12 mouse cellular contexts compared by ENCODE assay signal in genomic region chr19:34876676-34877075, GRCm38 (mm10). TPM values are rescaled to one million over a fixed set of nuclear protein-coding genes. Genes with fewer than 3 reads are reported as not detected.
DNase-seq lines count a peak whose midpoint lies in the region; ATAC-seq lines count a peak whose summit lies in the region.
"Had no signal": no experiment of that assay in that cellular context is flagged by ENCODE, and none has a peak within 500 bp of the region (broad histone marks: within the 10 kb centered on the region; RNA-seq: fewer than 3 reads in every experiment).

No protein-coding gene starts in this region.

- no peak overlapping the region for H3K27ac ChIP-seq in heart, embryonic 10.5 days
- H3K27ac ChIP-seq in lung, embryonic 15.5 days, result no peak overlapping the region
- no peak overlapping the region for H3K27ac ChIP-seq in hindbrain, embryonic 16.5 days (ENCODE audit: low read depth, low read length)
- 0 out of 2 replicates have a peak overlapping the region, but pooled peaks have one; percentile 20 for H3K27ac ChIP-seq in liver, embryonic 15.5 days (replicated peaks)

- H3K4me2 ChIP-seq in lung, embryonic 15.5 days, result peak overlapping the region; percentile 29
- H3K4me2 ChIP-seq in hindbrain, embryonic 16.5 days (ENCODE audit: low read length), result peak overlapping the region; percentile 25; the same call in 1 of the 2 replicates
- peak overlapping the region; percentile 91 for H3K4me2 ChIP-seq in liver, embryonic 15.5 days

- H3K36me3 ChIP-seq in heart, embryonic 10.5 days, result no peaks in the 10 kb centered on the region
- H3K36me3 ChIP-seq in lung, embryonic 15.5 days, result no peaks in the 10 kb centered on the region
- no peaks in the 10 kb centered on the region for H3K36me3 ChIP-seq in hindbrain, embryonic 16.5 days (ENCODE audit: control insufficient read depth, insufficient read depth, low read length)
- no peaks in the 10 kb centered on the region for H3K36me3 ChIP-seq in liver, embryonic 15.5 days (replicated peaks)

- H3K4me3 ChIP-seq in heart, embryonic 10.5 days, result peak overlapping the region; percentile 12; the same call in 1 of the 2 replicates
- H3K4me3 ChIP-seq in lung, embryonic 15.5 days, result peak overlapping the region; percentile 1; the same call in 1 of the 2 replicates
- H3K4me3 ChIP-seq in hindbrain, embryonic 16.5 days (ENCODE audit: low read length), result no peak overlapping the region
- peak overlapping the region; percentile 74; the same call in 1 of the 2 replicates for H3K4me3 ChIP-seq in liver, embryonic 15.5 days (replicated peaks)

- 66% methylated on average over 7 of the region's 7 CpGs for WGBS in heart, embryonic 10.5 days
- 58% methylated on average over 7 of the region's 7 CpGs for WGBS in lung, embryonic 15.5 days
- 84% methylated on average over 7 of the region's 7 CpGs for WGBS in hindbrain, embryonic 16.5 days
- WGBS in liver, embryonic 15.5 days (ENCODE audit: insufficient replicate concordance), result 61% methylated on average over 7 of the region's 7 CpGs

- H3K9ac ChIP-seq in lung, embryonic 15.5 days, result no peak overlapping the region
- no peak overlapping the region for H3K9ac ChIP-seq in hindbrain, embryonic 16.5 days (ENCODE audit: low read depth, low read length)
- no peak overlapping the region for H3K9ac ChIP-seq in liver, embryonic 15.5 days

- H3K27me3 ChIP-seq in heart, embryonic 10.5 days (ENCODE audit: insufficient read depth, poor library complexity, severe bottlenecking), result no peaks in the 10 kb centered on the region
- H3K27me3 ChIP-seq in lung, embryonic 15.5 days, result no peaks in the 10 kb centered on the region
- H3K27me3 ChIP-seq in hindbrain, embryonic 16.5 days (replicated peaks; ENCODE audit: control insufficient read depth, insufficient read depth, low read length), result no peaks in the 10 kb centered on the region
- no peaks in the 10 kb centered on the region for H3K27me3 ChIP-seq in liver, embryonic 15.5 days

- ATAC-seq in lung, embryonic 15.5 days (ENCODE audit: borderline replicate concordance, extremely low read depth, low FRiP score, low TSS enrichment), result no peak
- no peak for ATAC-seq in hindbrain, embryonic 16.5 days
- ATAC-seq in liver, embryonic 15.5 days (ENCODE audit: insufficient read depth), result no peak
- ATAC-seq in cerebellum, adult (ENCODE audit: insufficient number of reproducible peaks, low FRiP score, low TSS enrichment), result no peak
- ATAC-seq: CD4-positive, CD25-positive, alpha-beta regulatory T cell, adult 4 months had no signal

- no peak for DNase-seq in heart, embryonic 10.5 days (ENCODE audit: low spot score)
- no peak for DNase-seq in heart, postnatal 14 days
- DNase-seq in lung, postnatal 25 days (ENCODE audit: low spot score), result no peak
- no peak for DNase-seq in embryo, embryonic 9.5 days (ENCODE audit: extremely low spot score)
- DNase-seq: gastrocnemius, postnatal 25 days; right cerebral cortex, postnatal 4 days; thymus, adult 18-20 months had no signal

- no peaks in the 10 kb centered on the region for H3K9me3 ChIP-seq in heart, embryonic 10.5 days
- H3K9me3 ChIP-seq in lung, embryonic 15.5 days, result no peaks in the 10 kb centered on the region
- no peaks in the 10 kb centered on the region for H3K9me3 ChIP-seq in hindbrain, embryonic 16.5 days (ENCODE audit: control insufficient read depth, low read length)
- no peaks in the 10 kb centered on the region for H3K9me3 ChIP-seq in liver, embryonic 15.5 days (replicated peaks)

- peaks cover 8% of the 10 kb centered on the region; the same call in 1 of the 2 replicates for H3K4me1 ChIP-seq in heart, embryonic 10.5 days
- H3K4me1 ChIP-seq in lung, embryonic 15.5 days, result peaks cover 17% of the 10 kb centered on the region; the same call in 1 of the 2 replicates
- peaks cover 14% of the 10 kb centered on the region for H3K4me1 ChIP-seq in hindbrain, embryonic 16.5 days (ENCODE audit: control insufficient read depth, insufficient read depth, low read depth, low read length)
- peaks cover 23% of the 10 kb centered on the region for H3K4me1 ChIP-seq in liver, embryonic 15.5 days (replicated peaks)

- intact Hi-C loops in heart, postnatal 14 days (cut with DNase I), result no loop called here

RNA-seq across cellular contexts. Expression of gene Pank1, which starts 2.6 kb away (rescaled TPM):
- polyA plus RNA-seq in heart, embryonic 10.5 days (2016; fragmentation: Nextera tagmentation; extraction: Ambion mirVana), result 7.7 and 8.8 TPM in 2 replicates
- total RNA-seq in heart, postnatal 14 days (2021), result 10 to 100 TPM; 38.0 to 41.1 TPM
- polyA plus RNA-seq in lung, embryonic 15.5 days (2015; fragmentation: Nextera tagmentation; extraction: Ambion mirVana), result 7.8 and 8.8 TPM in 2 replicates
- 8.5 and 9.3 TPM in 2 replicates for polyA plus RNA-seq in hindbrain, embryonic 16.5 days (2015; fragmentation: Nextera tagmentation; extraction: Ambion mirVana)
- polyA plus RNA-seq in liver, embryonic 15.5 days (2015; fragmentation: Nextera tagmentation; extraction: Ambion mirVana), result 8.3 and 8.6 TPM in 2 replicates

RNA-seq across cellular contexts. Expression of gene Kif20b, which starts 45.5 kb away (rescaled TPM):
- 46.0 and 69.5 TPM in 2 replicates for polyA plus RNA-seq in heart, embryonic 10.5 days (2016; fragmentation: Nextera tagmentation; extraction: Ambion mirVana)
- 1 to 10 TPM; 2.3 to 5.2 TPM for total RNA-seq in heart, postnatal 14 days (2021)
- polyA plus RNA-seq in lung, embryonic 15.5 days (2015; fragmentation: Nextera tagmentation; extraction: Ambion mirVana), result 84.7 and 86.0 TPM in 2 replicates
- polyA plus RNA-seq in hindbrain, embryonic 16.5 days (2015; fragmentation: Nextera tagmentation; extraction: Ambion mirVana), result 12.2 and 13.9 TPM in 2 replicates
- 32.6 and 32.8 TPM in 2 replicates for polyA plus RNA-seq in liver, embryonic 15.5 days (2015; fragmentation: Nextera tagmentation; extraction: Ambion mirVana)

Comparison
In these comparisons a context has a peak if more than half of its experiments do, and no peak if none do; other contexts are left out.
1. H3K4me2 ChIP-seq: peak in every context shown above with its lines; median percentile 91 in liver, embryonic 15.5 days; 29 in lung, embryonic 15.5 days; 25 in hindbrain, embryonic 16.5 days.